Mouse (Mus musculus): Measurements from ENCODE around the gene Gm28047. TPM values are rescaled to one million over a fixed set of nuclear protein-coding genes. Genes with fewer than 3 reads are reported as not detected.
A peak's percentile ranks its signal among the peaks of the same experiment; 100 is the strongest.

The Gm28047 gene
- polyA plus RNA-seq, 1 experiment from 2014 or later = not detected

- peak; percentile 62 for DNase-seq (ENCODE audit: low spot score)
Observed at GRCm38 (mm10) chr15:102516728-102517404, 108.0 kb downstream of the Gm28047 start, which contains the start of gene Map3k12. TSS of gene Map3k12 (minus strand) at chr15:102517064.

GRCm38 (mm10) chr15:102516293-102516692 is 108.6 kb downstream of the Gm28047 start:
- DNase-seq (ENCODE audit: low spot score) = no peak

- DNase-seq (ENCODE audit: low spot score) = no peak
Observed at GRCm38 (mm10) chr15:102515791-102516190, 109.1 kb downstream of the Gm28047 start.

- no peak for DNase-seq (ENCODE audit: low spot score)
Observed at GRCm38 (mm10) chr15:102515261-102515660, 109.6 kb downstream of the Gm28047 start.

- DNase-seq (ENCODE audit: low spot score) = no peak
Observed at GRCm38 (mm10) chr15:102513004-102513403, 111.9 kb downstream of the Gm28047 start.

- no peak for DNase-seq (ENCODE audit: low spot score)
Observed at GRCm38 (mm10) chr15:102512471-102512870, 112.4 kb downstream of the Gm28047 start.

- no peak for DNase-seq (ENCODE audit: low spot score)
Observed at GRCm38 (mm10) chr15:102512010-102512409, 112.9 kb downstream of the Gm28047 start.

GRCm38 (mm10) chr15:102511285-102511833 is 113.5 kb downstream of the Gm28047 start:
- DNase-seq (ENCODE audit: low spot score) = no peak

GRCm38 (mm10) chr15:102510590-102511284 is 114.1 kb downstream of the Gm28047 start:
- peak; percentile 81 for DNase-seq (ENCODE audit: low spot score)

GRCm38 (mm10) chr15:102510110-102510509 is 114.8 kb downstream of the Gm28047 start:
- DNase-seq (ENCODE audit: low spot score) = no peak

- DNase-seq (ENCODE audit: low spot score) = no peak
Observed at GRCm38 (mm10) chr15:102508336-102508735, 116.5 kb downstream of the Gm28047 start.

- DNase-seq (ENCODE audit: low spot score) = no peak
Observed at GRCm38 (mm10) chr15:102507561-102507960, 117.3 kb downstream of the Gm28047 start.

- no peak for DNase-seq (ENCODE audit: low spot score)
Observed at GRCm38 (mm10) chr15:102506864-102507263, 118.0 kb downstream of the Gm28047 start.

GRCm38 (mm10) chr15:102506464-102506830 is 118.4 kb downstream of the Gm28047 start:
- DNase-seq (ENCODE audit: low spot score) = no peak

GRCm38 (mm10) chr15:102505770-102506463 is 119.0 kb downstream of the Gm28047 start:
- DNase-seq (ENCODE audit: low spot score) = no peak

GRCm38 (mm10) chr15:102505073-102505769 is 119.6 kb downstream of the Gm28047 start:
- DNase-seq (ENCODE audit: low spot score) = no peak

GRCm38 (mm10) chr15:102503924-102504782 is 120.7 kb downstream of the Gm28047 start:
- no peak for DNase-seq (ENCODE audit: low spot score)

- no peak for DNase-seq (ENCODE audit: low spot score)
Observed at GRCm38 (mm10) chr15:102503447-102503846, 121.4 kb downstream of the Gm28047 start, which contains the start of gene Gm10337. TSS of gene Gm10337 (plus strand) at chr15:102503722.

GRCm38 (mm10) chr15:102502254-102502840 is 122.5 kb downstream of the Gm28047 start:
- DNase-seq (ENCODE audit: low spot score) = no peak
